Mouse (Mus musculus): ENCODE data around the gene Rack1. TPM values are rescaled to one million over a fixed set of nuclear protein-coding genes. Genes with fewer than 3 reads are reported as not detected.
"Not testable (repeated sequence)": the region's sequence is repeated elsewhere in the genome, so short reads cannot be mapped to it uniquely, and the experiment has no call there.

Rack1 gene
- total RNA-seq, 2 experiments from 2014 or later, result 692 to 818 TPM

DNA sequence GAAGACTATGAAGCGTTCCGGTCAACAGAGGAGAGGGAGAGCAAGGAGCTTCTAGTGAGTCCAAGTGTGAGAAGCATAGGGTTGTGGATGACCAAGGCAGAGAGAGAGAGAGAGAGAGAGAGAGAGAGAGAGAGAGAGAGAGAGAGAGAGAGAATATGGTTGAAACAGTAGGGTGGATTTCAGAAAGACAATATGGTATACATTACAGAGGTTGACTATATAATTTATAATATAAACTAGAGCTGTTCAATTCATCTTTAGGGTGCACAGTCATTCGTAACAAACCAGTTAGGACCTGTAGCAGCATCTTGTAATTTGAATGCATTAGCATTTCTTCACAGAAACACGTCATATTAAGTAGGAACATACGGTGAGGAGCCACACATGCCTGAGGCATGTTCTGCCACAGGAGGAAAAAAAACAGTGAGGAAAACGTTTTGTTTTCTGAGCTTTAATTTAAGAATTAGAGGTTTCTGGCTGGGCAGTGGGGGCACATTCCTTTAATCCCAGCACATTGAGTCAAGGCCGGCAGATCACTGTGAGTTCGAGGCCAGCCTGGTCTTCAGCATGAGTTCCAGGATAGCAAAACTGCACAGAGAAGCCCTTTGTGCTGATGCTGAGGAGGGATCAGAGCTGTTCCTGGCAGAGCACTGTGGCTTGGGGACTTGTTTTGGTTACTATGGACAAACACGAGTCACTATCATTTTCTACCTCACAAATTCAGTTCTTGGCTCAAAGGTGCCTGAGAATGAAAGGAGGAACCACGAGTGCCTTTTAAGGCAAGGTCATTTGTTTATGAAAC lies 38.9 kb downstream of the Rack1 start:
- no peak for DNase-seq (ENCODE audit: low spot score in 2 of 2)

GRCm38 (mm10) chr11:48840805-48841204 lies 40.7 kb downstream of the Rack1 start:
- DNase-seq (ENCODE audit: low spot score in 2 of 2), result no peak

- no peak for DNase-seq (ENCODE audit: low spot score in 2 of 2)
Observed at GRCm38 (mm10) chr11:48841213-48841612, 41.1 kb downstream of the Rack1 start.

- DNase-seq (ENCODE audit: low spot score in 2 of 2), result no peak
Observed at GRCm38 (mm10) chr11:48842378-48842792, 42.3 kb downstream of the Rack1 start.

GRCm38 (mm10) chr11:48843202-48843601 lies 43.1 kb downstream of the Rack1 start:
- DNase-seq (ENCODE audit: low spot score in 2 of 2), result no peak

DNA sequence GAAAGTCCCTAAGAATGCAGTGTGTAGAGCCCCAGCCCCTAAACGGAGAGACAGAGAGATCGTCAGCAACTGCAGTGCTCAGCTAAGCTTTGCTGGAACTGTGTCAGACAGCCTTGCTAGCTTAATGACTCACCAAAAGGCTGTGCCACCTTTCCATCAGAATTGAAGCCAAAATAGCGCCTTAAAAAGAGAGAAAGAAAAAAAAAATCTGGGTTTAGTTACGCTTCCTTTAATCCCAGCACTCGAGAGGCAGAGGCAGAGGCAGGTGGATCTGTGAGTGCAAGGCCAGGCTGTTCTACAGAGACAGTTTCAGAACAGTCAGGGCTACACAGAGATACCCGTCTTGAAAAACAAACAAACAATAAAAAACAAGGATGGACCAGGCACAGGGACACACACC lies 44.2 kb downstream of the Rack1 start:
- no peak for DNase-seq (ENCODE audit: low spot score in 2 of 2)

- no peak for DNase-seq (ENCODE audit: low spot score in 2 of 2)
Observed at GRCm38 (mm10) chr11:48845244-48845815, 45.2 kb downstream of the Rack1 start.

DNA sequence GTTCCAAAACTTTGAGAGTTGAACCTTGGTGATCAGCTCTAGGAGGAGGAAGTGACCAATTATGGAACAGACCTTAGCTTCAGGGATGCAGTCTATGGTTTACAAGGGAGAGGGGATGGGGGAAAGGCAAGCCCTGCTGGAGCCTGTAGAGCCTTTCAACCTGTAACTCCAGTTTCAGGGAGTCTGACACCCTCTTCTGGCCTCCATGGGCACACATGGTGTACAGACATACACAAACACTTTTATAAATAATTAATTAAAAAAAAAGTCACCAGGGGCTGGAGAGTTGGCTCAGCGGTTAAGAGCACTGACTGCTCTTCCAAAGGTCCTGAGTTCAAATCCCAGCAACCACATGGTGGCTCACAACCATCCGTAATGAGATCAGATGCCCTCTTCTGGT lies 46.2 kb downstream of the Rack1 start:
- not testable (repeated sequence) for DNase-seq (ENCODE audit: low spot score in 2 of 2)

DNA sequence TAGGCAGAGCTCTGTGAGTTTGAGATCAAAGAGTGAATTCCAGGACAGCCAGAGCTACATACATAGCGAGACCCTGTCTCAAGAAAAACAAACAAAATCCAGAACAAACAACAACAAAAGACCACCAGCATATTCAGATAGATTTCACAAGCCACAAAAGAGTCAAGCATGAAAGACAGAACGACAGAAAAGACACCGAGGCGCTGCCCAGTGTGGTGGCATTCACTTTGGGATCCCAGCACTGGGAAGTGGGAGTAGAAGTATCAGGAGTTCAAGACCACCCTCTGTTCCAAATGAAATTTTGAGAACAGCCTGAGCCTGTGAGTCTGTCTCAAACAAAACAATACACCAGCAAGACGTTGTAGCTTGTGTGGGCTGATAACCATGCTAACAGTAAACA lies 46.7 kb downstream of the Rack1 start:
- DNase-seq (ENCODE audit: low spot score in 2 of 2), result no peak

GRCm38 (mm10) chr11:48850240-48850639 lies 50.1 kb downstream of the Rack1 start:
- DNase-seq (ENCODE audit: low spot score in 2 of 2), result no peak

DNA sequence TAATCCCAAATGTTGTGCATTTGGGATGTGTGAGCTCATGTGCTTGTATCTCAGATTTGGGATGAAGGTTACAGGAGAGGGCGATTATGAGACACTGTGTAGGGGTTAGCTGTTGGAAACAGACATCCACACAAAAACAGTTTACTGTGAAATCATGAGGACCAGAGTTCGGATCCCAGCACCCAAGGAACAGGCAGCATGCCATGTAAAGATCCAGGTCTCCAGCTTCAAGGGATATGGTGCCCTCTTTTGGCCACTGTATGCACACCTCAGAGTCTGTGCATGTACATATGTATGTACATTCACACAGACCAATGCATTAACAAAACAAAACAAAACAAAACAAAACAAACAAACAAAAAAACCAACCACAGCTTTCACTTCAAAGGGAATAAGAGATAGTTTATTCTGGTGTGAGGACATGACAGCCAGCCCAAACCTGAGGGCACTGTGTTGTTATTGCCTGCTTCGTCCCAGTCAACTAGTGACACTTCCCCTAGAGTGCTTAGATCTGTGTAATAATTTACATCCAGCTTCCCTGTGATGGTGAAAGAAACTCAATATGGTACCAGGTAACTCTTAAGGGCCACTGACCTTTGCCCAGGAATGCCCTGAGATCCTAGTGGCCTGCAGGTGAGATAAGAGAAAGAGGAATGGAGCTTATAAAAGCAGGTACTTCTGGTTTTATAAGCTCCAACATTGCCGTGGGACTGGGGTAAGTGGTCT lies 51.3 kb downstream of the Rack1 start:
- DNase-seq (ENCODE audit: low spot score in 2 of 2), result no peak

GRCm38 (mm10) chr11:48852190-48852589 lies 52.1 kb downstream of the Rack1 start:
- DNase-seq (ENCODE audit: low spot score in 2 of 2), result no peak

GRCm38 (mm10) chr11:48852624-48853473 lies 52.7 kb downstream of the Rack1 start:
- DNase-seq (ENCODE audit: low spot score in 2 of 2), result no peak

- DNase-seq (ENCODE audit: low spot score in 2 of 2), result peak; percentile 66 to 75
Observed at GRCm38 (mm10) chr11:48853474-48854180, 53.5 kb downstream of the Rack1 start.

Other genes with a start within 250 kb of the Rack1 start
- gene Trim41, start 17.0 kb downstream of the Rack1 start, total RNA-seq (2021), result 10 to 100 TPM; 26.4 to 30.1 TPM
- 10 to 100 TPM; 46.3 to 63.6 TPM for gene Trim7, start 25.8 kb downstream of the Rack1 start, total RNA-seq (2021)
- gene Gm12184, start 26.3 kb downstream of the Rack1 start, total RNA-seq (2021), result 1 to 10 TPM; 1.9 to 4.9 TPM
- 1 to 10 TPM; 7.9 to 8.0 TPM for gene Irgm1, start 71.4 kb downstream of the Rack1 start, total RNA-seq (2021)
- gene Gm5431, start 101.9 kb downstream of the Rack1 start, total RNA-seq (2021), result under 1 TPM; 0.44 to 0.59 TPM
- 1 to 10 TPM; 1.6 to 3.0 TPM for gene Psme2b, start 145.9 kb downstream of the Rack1 start, total RNA-seq (2021)
- gene Olfr56, start 178.6 kb downstream of the Rack1 start, total RNA-seq (2021), result under 1 TPM; 0.10 to 0.15 TPM
- gene 9930111J21Rik1, start 179.1 kb downstream of the Rack1 start, total RNA-seq (2021), result 1 to 10 TPM in 1 of 2 experiments, under 1 TPM in 1; 0.57 to 1.3 TPM
- under 1 TPM; 0.44 to 0.54 TPM for gene Gm12185, start 191.9 kb downstream of the Rack1 start, total RNA-seq (2021)
- gene Tgtp1, start 193.8 kb downstream of the Rack1 start, total RNA-seq (2021), result under 1 TPM; 0.57 to 0.81 TPM

All from gastrocnemius, postnatal 4 days (tissue).